Mouse (Mus musculus) ES-Bruce4 (cell line): ENCODE data around the gene Cacng7.

Experiments
- CTCF ChIP-seq: IDR thresholded peaks from one replicate; pipeline ENCODE4 v1.8.1; 2011; ENCODE audit warnings: low read depth, low read length
- EP300 ChIP-seq: IDR thresholded peaks from 2 replicates; pipeline ENCODE4 v1.6.1; 2011; ENCODE audit warnings: low read depth, low read length; ENCODE audit not compliant: insufficient read depth
- POLR2A ChIP-seq: IDR thresholded peaks from one replicate; pipeline ENCODE4 v1.8.1; 2011; ENCODE audit warnings: low read length; ENCODE audit not compliant: insufficient read depth

- TF ChIP-seq CTCF (no peak), EP300 (no peak), POLR2A (no peak)
These were observed 53.4 kb downstream of the Cacng7 start for GRCm38 (mm10) chr7:3386036-3386730.
